Mouse (Mus musculus): ENCODE measurements around the gene Sc5d. TPM values are rescaled to one million over a fixed set of nuclear protein-coding genes. Genes with fewer than 3 reads are reported as not detected.

Gene Sc5d
- 67.0 TPM for polyA plus RNA-seq (2017; shearing (Covaris generic))

DNA sequence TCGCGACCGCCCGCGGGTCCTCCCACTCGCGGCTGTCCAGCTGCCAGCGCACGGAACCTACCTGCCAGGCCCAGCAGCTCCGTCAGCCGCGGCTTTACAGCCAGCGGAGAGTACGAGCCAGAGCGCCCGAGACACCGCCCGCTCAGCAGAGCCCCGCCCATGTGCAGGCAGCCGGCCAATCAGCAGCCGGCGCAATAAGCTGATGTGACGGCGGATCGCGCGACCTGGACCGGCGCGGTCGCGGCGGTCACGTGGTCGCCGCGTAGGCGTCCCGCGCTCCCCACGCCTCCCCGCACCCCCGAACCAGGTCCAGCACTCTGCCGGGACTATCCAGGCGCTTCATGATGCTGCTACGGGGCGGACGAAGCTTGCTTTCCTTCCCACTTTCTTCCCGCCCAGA, at the start of gene Sc5d:
TSS of gene Sc5d (minus strand) at position 112 of the 400 bp plus-strand sequence.

Other genes with a start within 250 kb of the Sc5d start
- gene Sorl1, start 140.0 kb downstream of the Sc5d start, polyA plus RNA-seq (2017; shearing (Covaris generic)) = 96.4 TPM
- not detected for gene Tecta, start 135.7 kb upstream of the Sc5d start, polyA plus RNA-seq (2017; shearing (Covaris generic))
- gene Tbcel, start 243.6 kb upstream of the Sc5d start, polyA plus RNA-seq (2017; shearing (Covaris generic)) = 21.7 TPM